Mouse (Mus musculus) G1E (cell line): ENCODE measurements around the gene Atg10. TPM values are rescaled to one million over a fixed set of nuclear protein-coding genes. Genes with fewer than 3 reads are reported as not detected.

ENCODE experiments used
- ATAC-seq: 2 replicates; pipeline ENCODE4 v1.8.0; 2016; ENCODE audit warnings: mild to moderate bottlenecking; ENCODE audit not compliant: insufficient number of reproducible peaks, poor library complexity, low FRiP score, severe bottlenecking; ENCODE audit errors: extremely low read depth
- DNase-seq: peaks from one replicate; pipeline ENCODE4 v3.0.0; 2012; ENCODE audit warnings: low spot score
- H3K27me3 ChIP-seq: 2 replicates; pipeline ENCODE4 v1.6.1; 2012; ENCODE audit warnings: mild to moderate bottlenecking, low read length, inconsistent platforms; ENCODE audit not compliant: insufficient read depth
- H3K36me3 ChIP-seq: replicated peaks from 2 replicates; pipeline ENCODE3; 2012; ENCODE audit warnings: mild to moderate bottlenecking, inconsistent platforms
- H3K4me1 ChIP-seq: 2 replicates; pipeline ENCODE4 v1.6.1; 2012; ENCODE audit warnings: low read depth, low read length, inconsistent platforms, mixed read lengths; ENCODE audit not compliant: insufficient read depth
- H3K4me3 ChIP-seq: 2 replicates; pipeline ENCODE4 v1.5.1; 2012; ENCODE audit warnings: low read depth, mild to moderate bottlenecking, inconsistent platforms, low read length, moderate library complexity, mixed read lengths
- H3K9me3 ChIP-seq: replicated peaks from 2 replicates; pipeline ENCODE4 v1.6.1; 2012; ENCODE audit warnings: inconsistent platforms
- CTCF ChIP-seq: IDR thresholded peaks from 2 replicates; pipeline ENCODE4 v1.5.1; 2012; ENCODE audit warnings: low read depth, low read length, inconsistent platforms, mixed read lengths
- GATA1 ChIP-seq: IDR thresholded peaks from 2 replicates; pipeline ENCODE4 v1.6.1; 2012; ENCODE audit warnings: borderline replicate concordance, low read length, inconsistent platforms, mixed read lengths
- GATA2 ChIP-seq: IDR thresholded peaks from 2 replicates; pipeline ENCODE4 v1.6.1; 2012; ENCODE audit warnings: low read depth, low read length, inconsistent platforms, borderline replicate concordance
- POLR2AphosphoS5 ChIP-seq: IDR thresholded peaks from 2 replicates; pipeline ENCODE4 v1.6.1; 2012; ENCODE audit warnings: low read depth, low read length, inconsistent platforms; ENCODE audit not compliant: insufficient replicate concordance
- TAL1 ChIP-seq: conservative IDR thresholded peaks from 2 replicates; pipeline ENCODE4 v1.6.1; 2012; ENCODE audit warnings: low read depth, low read length, inconsistent platforms, mixed read lengths
- polyA plus RNA-seq: library from polyadenylated mRNA; stranded (reverse); fragments of >175 nt; gene quantifications from 2 replicates; pipeline ENCODE4 v1.2.3, GENCODE M21; 2012
- total RNA-seq, 2 experiments: library from RNA; stranded (forward) in 1 of 2; stranded (reverse) in 1 of 2; fragments of 200-1000 nt in 1 of 2; fragments of >200 nt in 1 of 2; fragmentation: Nextera tagmentation in 1 of 2; gene quantifications; 2 replicates each; pipeline ENCODE4 v1.2.3; 2014 to 2017

Gene Atg10
- total and polyA plus RNA-seq, 3 experiments = 0.28 to 23.3 (median 10.1) TPM

DNA sequence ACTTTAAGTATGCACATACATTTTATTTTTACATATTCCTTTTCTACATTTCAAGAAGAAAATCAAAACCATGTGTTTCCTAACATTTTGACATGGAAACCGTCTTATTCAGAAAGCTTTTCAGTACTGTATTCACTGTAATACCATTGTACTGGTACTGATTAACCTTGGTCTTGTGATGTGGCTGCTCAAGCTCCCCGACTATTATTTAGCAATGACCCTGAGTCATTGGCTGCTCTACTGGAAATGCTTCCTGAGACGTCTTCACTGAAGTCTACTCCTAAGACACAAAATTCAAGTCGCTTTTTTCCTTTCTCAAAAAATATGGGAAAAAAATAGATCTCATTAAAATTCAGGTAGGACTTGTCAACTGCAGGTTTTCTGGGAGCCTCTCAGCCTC lies 105.6 kb downstream of the Atg10 start:
- no peaks in the 10 kb centered on the region for H3K4me1 ChIP-seq
- no peaks in the 10 kb centered on the region for H3K27me3 ChIP-seq
- ATAC-seq (no peak), DNase-seq (no peak)
- H3K4me3 ChIP-seq = no peak overlapping the region
- no peaks in the 10 kb centered on the region for H3K36me3 ChIP-seq
- TF ChIP-seq POLR2AphosphoS5 = no peak
- TF ChIP-seq GATA2 = no peak
- no peak for TF ChIP-seq CTCF
- no peak for TF ChIP-seq TAL1
- no peak for TF ChIP-seq GATA1
- H3K9me3 ChIP-seq = no peaks in the 10 kb centered on the region

- Histone ChIP-seq H3K36me3 (no peaks in the 10 kb centered on the region), H3K9me3 (no peaks in the 10 kb centered on the region), H3K4me3 (no peak overlapping the region), H3K4me1 (no peaks in the 10 kb centered on the region), H3K27me3 (no peaks in the 10 kb centered on the region)
- ATAC-seq (no peak), DNase-seq (no peak)
- TF ChIP-seq GATA2 = no peak
- no peak for TF ChIP-seq CTCF
- TF ChIP-seq GATA1 = no peak
- no peak for TF ChIP-seq TAL1
- no peak for TF ChIP-seq POLR2AphosphoS5
Measured at GRCm38 (mm10) chr13:91114880-91115279, 108.9 kb downstream of the Atg10 start.

DNA sequence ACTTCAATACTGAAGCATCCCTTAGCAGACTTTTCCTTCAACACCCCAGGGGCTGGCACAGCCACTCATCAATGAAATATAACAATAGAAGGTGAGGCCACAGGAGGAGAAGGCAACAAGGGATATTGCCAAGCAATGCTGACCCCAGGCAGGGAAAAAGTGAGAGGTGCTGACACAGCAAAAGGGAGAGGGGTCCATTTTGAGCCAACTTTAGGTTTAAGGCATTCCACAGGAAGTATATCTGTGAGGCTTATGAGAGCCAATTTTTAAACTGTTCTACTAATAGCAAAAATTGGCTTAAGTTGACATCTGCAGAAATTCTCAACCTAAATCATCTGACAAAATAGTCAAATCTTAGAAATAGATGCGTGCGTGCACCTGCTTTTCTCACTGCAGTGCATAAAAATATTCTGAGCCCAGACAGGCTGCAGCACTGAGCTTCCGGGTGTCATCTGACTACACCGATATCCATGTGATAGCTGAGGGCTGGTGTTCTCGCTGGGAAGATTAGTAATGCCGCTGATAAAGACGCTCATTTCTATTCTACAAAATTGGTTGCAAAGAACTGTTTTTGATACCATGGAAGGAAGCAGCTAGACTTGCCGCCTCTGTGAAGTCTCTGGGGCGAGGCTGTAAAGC lies 116.3 kb downstream of the Atg10 start:
- H3K36me3 ChIP-seq = no peaks in the 10 kb centered on the region
- peaks cover 2% of the 10 kb centered on the region; the same call in 1 of the 2 replicates for H3K27me3 ChIP-seq
- no peak for TF ChIP-seq GATA1
- no peak for TF ChIP-seq CTCF
- no peak for TF ChIP-seq TAL1
- TF ChIP-seq GATA2 = no peak
- TF ChIP-seq POLR2AphosphoS5 = no peak
- DNase-seq (no peak), ATAC-seq (no peak)
- H3K4me3 ChIP-seq = no peak overlapping the region
- no peaks in the 10 kb centered on the region for H3K9me3 ChIP-seq
- H3K4me1 ChIP-seq = no peaks in the 10 kb centered on the region

DNA sequence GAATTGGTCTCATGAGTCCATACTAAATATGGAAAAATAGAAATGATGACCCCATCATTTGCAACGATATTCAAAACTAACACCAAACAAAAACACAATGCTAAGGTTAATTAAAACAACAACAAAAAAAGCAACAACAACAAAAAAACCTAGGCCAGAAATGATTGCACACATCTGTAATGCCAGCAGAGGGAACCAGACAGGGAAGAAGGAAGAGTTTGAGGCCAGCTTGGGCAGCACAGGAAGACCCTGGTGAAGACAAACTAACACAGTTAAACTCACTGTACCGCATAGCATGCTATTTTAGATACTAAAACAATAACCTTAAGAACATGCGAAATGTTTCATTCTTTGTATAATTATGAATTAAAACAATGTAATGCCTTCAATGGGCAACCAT lies 121.5 kb downstream of the Atg10 start:
- no peak for ATAC-seq
- no peak for TF ChIP-seq CTCF
- TF ChIP-seq GATA2 = no peak
- TF ChIP-seq POLR2AphosphoS5 = no peak
- TF ChIP-seq TAL1 = no peak
- TF ChIP-seq GATA1 = no peak
- H3K36me3 ChIP-seq = no peaks in the 10 kb centered on the region
- H3K9me3 ChIP-seq = no peaks in the 10 kb centered on the region
- no peak for DNase-seq
- H3K27me3 ChIP-seq = no peaks in the 10 kb centered on the region
- no peak overlapping the region for H3K4me3 ChIP-seq
- no peaks in the 10 kb centered on the region for H3K4me1 ChIP-seq

GRCm38 (mm10) chr13:91100417-91100816 lies 123.4 kb downstream of the Atg10 start:
- Histone ChIP-seq H3K36me3 (no peaks in the 10 kb centered on the region), H3K9me3 (no peaks in the 10 kb centered on the region), H3K4me1 (no peaks in the 10 kb centered on the region), H3K27me3 (no peaks in the 10 kb centered on the region), H3K4me3 (no peak overlapping the region)
- DNase-seq = no peak
- no peak for TF ChIP-seq CTCF
- TF ChIP-seq TAL1 = no peak
- no peak for TF ChIP-seq GATA2
- TF ChIP-seq GATA1 = no peak
- ATAC-seq = no peak

DNA sequence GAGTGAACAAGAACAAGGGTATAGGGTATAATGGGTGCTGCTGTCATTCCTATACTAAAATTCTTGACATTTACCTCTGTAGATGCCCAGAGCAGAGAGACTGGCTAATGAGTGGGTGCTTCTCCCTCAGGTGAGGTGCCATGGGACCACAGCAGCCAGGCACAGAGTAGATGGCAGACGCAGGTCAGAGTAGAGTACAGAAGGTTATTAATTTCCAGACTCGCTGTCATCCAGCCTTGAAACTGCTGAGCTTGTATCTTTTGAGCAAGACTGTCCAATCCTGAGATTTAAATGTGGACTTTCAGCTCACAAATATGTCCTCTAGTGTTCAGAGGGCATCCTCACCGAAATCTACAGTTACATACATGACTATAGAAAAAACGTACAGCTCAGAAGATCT lies 128.9 kb downstream of the Atg10 start:
- no peak for TF ChIP-seq CTCF
- TF ChIP-seq GATA2 = no peak
- TF ChIP-seq TAL1 = no peak
- no peak for TF ChIP-seq GATA1
- no peak for TF ChIP-seq POLR2AphosphoS5
- Histone ChIP-seq H3K4me1 (no peaks in the 10 kb centered on the region), H3K36me3 (no peaks in the 10 kb centered on the region), H3K4me3 (no peak overlapping the region), H3K27me3 (peaks cover 3% of the 10 kb centered on the region; the same call in 1 of the 2 replicates), H3K9me3 (no peaks in the 10 kb centered on the region)
- DNase-seq (no peak), ATAC-seq (no peak)

DNA sequence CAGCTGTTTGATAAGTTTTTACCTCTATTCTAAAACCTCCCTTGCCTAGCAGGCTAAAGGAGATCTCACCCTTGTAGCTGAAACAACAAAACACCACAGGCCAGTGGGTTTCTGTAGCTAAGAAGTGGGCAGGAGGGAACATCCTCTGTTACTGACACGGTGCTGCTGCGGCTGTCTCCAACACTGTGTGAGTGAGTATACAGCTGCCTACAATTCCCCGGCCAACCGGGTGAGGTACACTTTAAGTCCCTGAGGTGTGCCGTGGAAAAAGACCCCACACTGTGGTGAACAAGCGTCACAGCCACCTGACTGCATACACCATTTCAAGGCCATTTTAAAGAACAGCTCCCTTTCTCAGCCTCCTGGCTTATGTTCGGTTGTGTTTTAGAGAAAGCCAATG lies 129.6 kb downstream of the Atg10 start:
- DNase-seq (no peak), ATAC-seq (no peak)
- H3K4me3 ChIP-seq = no peak overlapping the region
- H3K36me3 ChIP-seq = no peaks in the 10 kb centered on the region
- TF ChIP-seq CTCF (no peak), GATA1 (no peak), POLR2AphosphoS5 (no peak), GATA2 (no peak), TAL1 (no peak)
- no peaks in the 10 kb centered on the region for H3K4me1 ChIP-seq
- H3K9me3 ChIP-seq = no peaks in the 10 kb centered on the region
- H3K27me3 ChIP-seq = peaks cover 4% of the 10 kb centered on the region
